Mouse (Mus musculus) gastrocnemius, postnatal 10 days (tissue): ENCODE measurements around the gene Olfr800. TPM values are rescaled to one million over a fixed set of nuclear protein-coding genes. Genes with fewer than 3 reads are reported as not detected.

Experiments used
- DNase-seq: peaks from one replicate; pipeline ENCODE4 v3.0.0; 2021; ENCODE audit warnings: mixed read lengths
- long read RNA-seq, 2 experiments: library from polyadenylated mRNA; stranded (forward); transcript quantifications; one replicate each; pipeline ENCODE4 v2.0.0; 2021
- total RNA-seq, 2 experiments: library from RNA; stranded (reverse); gene quantifications; 2 replicates each; pipeline ENCODE4 v1.2.3; 2021

Olfr800 gene
- not detected for total RNA-seq
- long read RNA-seq, experiment 1 = 0 reads
- long read RNA-seq, experiment 2 = 0 reads

DNA sequence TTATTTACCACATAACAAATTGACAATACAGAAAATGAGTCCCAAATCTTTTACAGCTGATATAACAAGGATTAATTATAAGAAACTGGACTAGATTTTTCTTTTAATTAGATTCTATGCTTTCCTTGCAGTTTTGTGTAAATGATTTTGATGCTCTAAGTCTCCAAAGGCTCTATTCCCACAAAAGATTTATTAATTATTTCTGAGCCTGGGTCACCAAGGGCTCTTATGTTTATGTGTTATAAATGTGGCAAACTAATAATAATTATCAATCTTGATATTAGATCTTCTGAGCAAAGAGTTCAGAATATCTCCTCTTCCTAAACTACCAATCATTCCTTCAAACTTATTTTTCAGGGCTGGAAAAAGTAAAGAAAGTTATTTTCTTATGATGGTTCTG lies at the start of gene Olfr800:
TSS of gene Olfr800 (plus strand) at position 301 of the 400 bp plus-strand sequence.
- DNase-seq = no peak

DNA sequence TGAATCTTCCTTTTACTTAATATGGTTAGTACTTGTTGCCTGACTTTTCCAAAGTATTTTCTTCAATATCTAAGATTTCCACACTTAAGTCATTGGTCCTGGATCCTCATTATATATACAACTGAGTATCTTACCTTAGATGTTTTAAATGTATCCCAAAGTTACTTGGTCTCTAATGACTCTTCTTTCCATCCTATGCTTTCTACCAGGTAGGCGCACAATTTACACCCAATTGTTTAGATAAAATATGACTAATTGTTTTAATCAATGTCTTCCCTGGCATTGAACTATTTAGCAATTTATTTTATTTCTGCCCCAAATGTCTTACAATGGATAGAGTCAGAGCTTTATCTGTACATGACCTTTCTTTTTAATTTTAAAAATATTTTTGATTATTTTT lies 45.0 kb upstream of the Olfr800 start, which contains the start of gene Olfr796:
TSS of gene Olfr796 (minus strand) at position 101 of the 400 bp plus-strand sequence.
- no peak for DNase-seq

DNA sequence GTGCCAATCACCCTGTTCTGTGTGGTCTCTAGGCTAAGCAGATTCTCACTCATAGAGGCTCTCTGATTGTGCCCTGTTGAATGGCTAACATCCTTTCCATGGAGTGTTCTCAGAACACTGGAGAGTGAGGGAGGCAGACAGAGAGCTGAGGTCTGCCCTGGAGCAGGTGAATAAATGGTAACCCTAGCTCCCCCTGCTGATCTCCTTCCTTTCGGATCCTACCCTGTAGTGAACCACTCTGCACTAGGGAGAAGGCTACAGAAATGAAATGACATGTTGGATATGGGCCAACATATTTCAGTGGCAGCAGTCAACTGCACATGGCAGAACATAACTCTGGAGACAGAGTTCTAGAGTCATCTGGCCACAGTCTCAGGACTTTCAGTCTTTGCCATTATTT lies 35.8 kb upstream of the Olfr800 start:
- no peak for DNase-seq

- DNase-seq = no peak
These were observed 34.2 kb upstream of the Olfr800 start for GRCm38 (mm10) chr10:129623251-129623650.

GRCm38 (mm10) chr10:129627834-129628233 lies 29.7 kb upstream of the Olfr800 start, which contains the start of gene Olfr798:
Olfr798 (minus strand) TSS chr10:129627934.
- no peak for DNase-seq

DNA sequence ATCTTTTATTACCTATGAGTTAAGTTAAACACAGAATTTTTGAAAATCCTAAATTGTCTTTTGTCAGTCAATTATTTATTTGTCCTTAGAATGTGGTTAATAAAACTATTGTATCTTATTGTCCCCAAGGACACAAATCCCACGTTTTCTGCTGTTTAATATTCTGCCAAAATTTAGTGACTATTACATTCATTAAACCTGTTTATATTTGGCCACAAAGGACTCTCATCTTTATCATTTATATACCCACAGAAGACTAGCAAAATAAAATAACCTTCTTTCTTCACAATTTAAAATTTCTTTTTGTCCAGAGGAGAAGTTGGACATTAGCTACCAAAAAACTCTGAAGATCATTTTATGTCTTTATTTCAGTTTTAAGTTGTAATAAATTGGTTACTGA lies 20.3 kb upstream of the Olfr800 start, which contains the start of gene Olfr799:
TSS of gene Olfr799 (plus strand) at position 301 of the 400 bp plus-strand sequence.
- DNase-seq = no peak

DNA sequence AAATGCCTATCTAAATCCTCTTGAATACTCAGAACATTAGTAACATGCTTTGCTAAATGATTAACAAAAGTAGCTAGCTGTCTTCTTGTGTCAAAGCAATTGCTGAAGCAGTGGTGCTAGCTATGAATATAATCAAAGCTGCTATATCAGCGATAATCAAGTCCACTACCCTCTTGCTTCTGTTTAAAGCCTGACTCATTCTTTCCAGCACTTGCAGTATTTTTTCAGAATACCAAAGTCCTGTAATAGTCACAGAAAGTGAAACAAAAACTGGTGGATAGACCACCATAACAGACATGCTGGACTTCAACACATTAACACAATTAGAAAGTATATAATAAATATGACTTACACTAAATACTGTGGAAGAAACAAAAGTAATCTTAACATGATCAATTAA lies 5.7 kb upstream of the Olfr800 start:
- DNase-seq = no peak

GRCm38 (mm10) chr10:129673765-129674164 lies 16.3 kb downstream of the Olfr800 start, which contains the start of gene Olfr801:
Olfr801 (minus strand) TSS chr10:129673865.
- DNase-seq = no peak

GRCm38 (mm10) chr10:129688069-129688468 lies 30.6 kb downstream of the Olfr800 start, which contains the start of gene Olfr802:
Olfr802 (minus strand) TSS chr10:129688169.
- no peak for DNase-seq

- no peak for DNase-seq
These were observed 36.7 kb downstream of the Olfr800 start, which contains the start of gene Olfr803 for GRCm38 (mm10) chr10:129694186-129694585. Olfr803 (minus strand) TSS chr10:129694286.

DNA sequence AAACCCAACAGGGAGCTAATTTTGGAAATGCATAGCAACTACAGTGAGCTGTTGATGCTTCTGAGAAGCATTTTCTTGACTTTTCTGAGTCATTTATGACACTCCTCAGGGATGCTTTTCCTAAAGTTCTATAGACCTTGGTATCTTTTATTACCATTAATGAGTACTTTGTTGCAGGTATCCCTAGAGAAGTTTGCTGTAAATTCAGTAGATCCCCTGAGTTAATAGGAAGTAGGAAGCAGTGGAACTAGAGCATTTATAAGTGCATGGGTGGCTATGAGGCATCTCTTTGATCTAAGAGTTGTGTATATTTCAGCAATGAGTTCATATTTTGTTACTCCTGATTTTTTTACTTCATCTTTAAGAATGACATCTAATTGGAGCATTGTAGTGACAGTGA lies 45.4 kb downstream of the Olfr800 start, which contains the start of gene Olfr804:
TSS of gene Olfr804 (plus strand) at position 301 of the 400 bp plus-strand sequence.
- DNase-seq = no peak

Other genes with a start within 250 kb of the Olfr800 start
- not detected for gene Olfr786, start 230.4 kb upstream of the Olfr800 start, total RNA-seq
- gene Olfr787, start 195.8 kb upstream of the Olfr800 start, total RNA-seq = not detected
- not detected for gene Olfr788, start 186.7 kb upstream of the Olfr800 start, total RNA-seq
- gene Olfr789, start 172.9 kb upstream of the Olfr800 start, total RNA-seq = not detected
- not detected for gene Olfr790, start 159.2 kb upstream of the Olfr800 start, total RNA-seq
- gene Olfr791, start 135.9 kb upstream of the Olfr800 start, total RNA-seq = not detected
- not detected for gene Olfr792, start 118.5 kb upstream of the Olfr800 start, total RNA-seq
- gene Olfr794, start 90.0 kb upstream of the Olfr800 start, total RNA-seq = not detected
- gene Olfr796, start 45.1 kb upstream of the Olfr800 start, total RNA-seq = not detected
- not detected for gene Olfr798, start 29.8 kb upstream of the Olfr800 start, total RNA-seq
- gene Olfr799, start 20.2 kb upstream of the Olfr800 start, total RNA-seq = not detected
- not detected for gene Olfr801, start 16.2 kb downstream of the Olfr800 start, total RNA-seq
- gene Olfr802, start 30.5 kb downstream of the Olfr800 start, total RNA-seq = not detected
- gene Olfr803, start 36.6 kb downstream of the Olfr800 start, total RNA-seq = not detected
- gene Olfr804, start 45.5 kb downstream of the Olfr800 start, total RNA-seq = not detected
- gene Olfr805, start 71.7 kb downstream of the Olfr800 start, total RNA-seq = not detected
- gene Olfr806, start 84.2 kb downstream of the Olfr800 start, total RNA-seq = not detected
- gene Olfr807, start 100.1 kb downstream of the Olfr800 start, total RNA-seq = not detected
- not detected for gene Olfr808, start 107.8 kb downstream of the Olfr800 start, total RNA-seq
- not detected for gene Olfr809, start 116.9 kb downstream of the Olfr800 start, total RNA-seq
- not detected for gene Olfr810, start 137.2 kb downstream of the Olfr800 start, total RNA-seq
- not detected for gene Olfr811, start 146.7 kb downstream of the Olfr800 start, total RNA-seq
- not detected for gene Olfr812, start 188.4 kb downstream of the Olfr800 start, total RNA-seq
- not detected for gene Olfr813, start 197.7 kb downstream of the Olfr800 start, total RNA-seq
- not detected for gene Olfr814, start 222.2 kb downstream of the Olfr800 start, total RNA-seq
- gene Olfr815, start 248.2 kb downstream of the Olfr800 start, total RNA-seq = not detected